12 mouse cellular contexts compared by ENCODE assay signal in genomic region chr11:54597902-54598447, GRCm38 (mm10).
DNase-seq lines count a peak whose midpoint lies in the region; ATAC-seq and TF ChIP-seq lines count a peak whose summit lies in the region.
"Had no signal": no experiment of that assay in that cellular context is flagged by ENCODE, and none has a peak within 500 bp of the region (broad histone marks: within the 10 kb centered on the region; RNA-seq: fewer than 3 reads in every experiment).

No protein-coding gene starts in this region.

- intact Hi-C loops in left cerebral cortex, postnatal 25 days (cut with DNase I), result no loop called here

- peak overlapping the region; percentile 35 for H3K9ac ChIP-seq in forebrain, postnatal 0 days
- H3K9ac ChIP-seq: embryonic facial prominence, embryonic 15.5 days had no signal

- no peaks in the 10 kb centered on the region for H3K9me3 ChIP-seq in forebrain, postnatal 0 days (ENCODE audit: low read length)
- H3K9me3 ChIP-seq: embryonic facial prominence, embryonic 15.5 days; G1E had no signal

- no peaks in the 10 kb centered on the region for H3K36me3 ChIP-seq in forebrain, postnatal 0 days (ENCODE audit: insufficient read depth)
- H3K36me3 ChIP-seq: embryonic facial prominence, embryonic 15.5 days had no signal

- ATAC-seq in forebrain, postnatal 0 days, result no peak
- peak; percentile 78 for ATAC-seq in megakaryocyte progenitor cell, adult 5-6 weeks (replicated peaks; ENCODE audit: poor library complexity)

- WGBS in forebrain, postnatal 0 days, result 22% methylated on average over 1 of the region's 1 CpGs

- no peaks in the 10 kb centered on the region for H3K27me3 ChIP-seq in forebrain, postnatal 0 days (ENCODE audit: insufficient read depth, low read length)
- H3K27me3 ChIP-seq: embryonic facial prominence, embryonic 15.5 days had no signal

- DNase-seq in left cerebral cortex, postnatal 25 days (ENCODE audit: low spot score in 2 of 2), result peak; percentile 21 to 31
- no peak for DNase-seq in left cerebral cortex, adult 11 months (ENCODE audit: low spot score)
- DNase-seq in NIH3T3 (ENCODE audit: low read depth), result peak; percentile 5
- peak; percentile 26 for DNase-seq in forebrain, postnatal 0 days
- DNase-seq in B cell, adult 2 months, result no peak
- no peak for DNase-seq in kidney, adult 9 months
- DNase-seq: adrenal gland, postnatal 25 days; gastrocnemius, postnatal 36 days; lung, postnatal 10 days had no signal

- peak overlapping the region; percentile 28 for H3K4me3 ChIP-seq in forebrain, postnatal 0 days (ENCODE audit: low read depth, low read length)
- H3K4me3 ChIP-seq: embryonic facial prominence, embryonic 15.5 days had no signal

- no peak overlapping the region for H3K27ac ChIP-seq in forebrain, postnatal 0 days (ENCODE audit: low read depth, low read length)
- H3K27ac ChIP-seq: embryonic facial prominence, embryonic 15.5 days had no signal

- 0 out of 2 replicates have a peak, but pooled peaks cover 4% of the 10 kb centered on the region for H3K4me1 ChIP-seq in forebrain, postnatal 0 days (ENCODE audit: insufficient read depth)
- H3K4me1 ChIP-seq: embryonic facial prominence, embryonic 15.5 days had no signal

- peak overlapping the region; percentile 37 for H3K4me2 ChIP-seq in forebrain, postnatal 0 days (ENCODE audit: low read depth)
- H3K4me2 ChIP-seq: embryonic facial prominence, embryonic 15.5 days had no signal

- peak; percentile 18; the same call in 1 of the 2 replicates for TF ChIP-seq CTCF in forebrain, postnatal 0 days (IDR thresholded peaks at IDR 0.05; ENCODE audit: low read depth)

Comparison
In these comparisons a context has a peak if more than half of its experiments do, and no peak if none do; other contexts are left out.
1. DNase-seq: peak in left cerebral cortex, postnatal 25 days (2 of 2), NIH3T3 (single experiment) and forebrain, postnatal 0 days (single experiment); none in left cerebral cortex, adult 11 months (single experiment), B cell, adult 2 months (0 of 2) and kidney, adult 9 months (single experiment).